Mouse (Mus musculus) bone marrow macrophage, adult 2 months (primary cell): Measurements from ENCODE around the gene Rpl31.

Source experiments
- CTCF ChIP-seq: IDR thresholded peaks from 2 replicates; pipeline ENCODE4 v1.5.1; 2012; ENCODE audit warnings: low read depth, mild to moderate bottlenecking, low read length, moderate library complexity
- POLR2A ChIP-seq: IDR thresholded peaks from 2 replicates; pipeline ENCODE4 v1.6.1; 2012; ENCODE audit warnings: mild to moderate bottlenecking, low read depth, low read length, borderline replicate concordance

DNA sequence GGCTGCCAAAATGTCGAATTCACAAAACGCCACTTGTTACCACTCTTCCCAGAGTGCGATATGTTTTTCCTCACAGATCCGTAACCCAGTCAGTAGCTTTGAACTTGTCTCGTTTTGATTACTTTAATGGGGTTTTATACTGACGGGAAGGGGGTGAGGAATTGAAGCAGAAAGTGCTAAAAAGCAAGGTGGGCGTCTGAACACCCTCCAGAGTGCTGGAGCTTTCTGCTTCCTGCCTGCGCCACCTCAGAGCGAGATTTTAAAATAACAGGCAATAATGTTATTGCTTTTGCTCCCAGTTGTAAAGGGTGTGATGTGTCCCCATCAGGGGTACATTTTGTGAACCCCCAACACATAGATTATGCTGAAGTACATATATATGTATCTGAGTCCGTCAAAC lies 28.8 kb upstream of the Rpl31 start:
- TF ChIP-seq CTCF (no peak), POLR2A (no peak)
